Mouse (Mus musculus) forebrain, embryonic 13.5 days (tissue): ENCODE data around the gene Snorc. TPM values are rescaled to one million over a fixed set of nuclear protein-coding genes. Genes with fewer than 3 reads are reported as not detected.

Experiments
- ATAC-seq: fragments of 200-750 bp; cut with Nextera tagmentation; 2 replicates; pipeline ENCODE4 v1.8.0; 2017
- H3K27ac ChIP-seq: fragments of 300-500 bp; sonication (generic); 2 replicates; pipeline ENCODE4 v1.5.1; 2015; ENCODE audit warnings: inconsistent platforms, mild to moderate bottlenecking, moderate library complexity
- H3K27me3 ChIP-seq: fragments of 300-500 bp; sonication (generic); 2 replicates; pipeline ENCODE4 v1.6.1; 2015; ENCODE audit warnings: mild to moderate bottlenecking, inconsistent platforms
- H3K36me3 ChIP-seq: fragments of 300-500 bp; sonication (generic); 2 replicates; pipeline ENCODE4 v1.6.1; 2015; ENCODE audit warnings: mild to moderate bottlenecking, inconsistent platforms; ENCODE audit not compliant: poor library complexity, severe bottlenecking
- H3K4me1 ChIP-seq: fragments of 300-500 bp; sonication (generic); 2 replicates; pipeline ENCODE4 v1.6.1; 2015; ENCODE audit warnings: inconsistent platforms
- H3K4me2 ChIP-seq: fragments of 300-500 bp; sonication (generic); 2 replicates; pipeline ENCODE4 v1.6.1; 2015; ENCODE audit warnings: inconsistent platforms, mild to moderate bottlenecking, moderate library complexity
- H3K4me3 ChIP-seq: fragments of 300-500 bp; sonication (generic); 2 replicates; pipeline ENCODE4 v1.5.1; 2015; ENCODE audit warnings: mild to moderate bottlenecking, inconsistent platforms
- H3K9ac ChIP-seq: fragments of 300-500 bp; sonication (generic); 2 replicates; pipeline ENCODE4 v1.6.1; 2015; ENCODE audit warnings: mild to moderate bottlenecking, inconsistent platforms
- H3K9me3 ChIP-seq: fragments of 300-500 bp; sonication (generic); replicated peaks from 2 replicates; pipeline ENCODE4 v1.6.1; 2016; ENCODE audit warnings: inconsistent platforms
- WGBS: fragments of 180-500 bp; shearing (Covaris S2); methylation state at CpG from one replicate; pipeline ENCODE4 v1.1.7; 2015; 5-methylcytosine and 5-hydroxymethylcytosine counted together
- polyA plus RNA-seq: library from polyadenylated mRNA; unstranded; fragments of >200 nt; fragmentation: Nextera tagmentation; extraction: Ambion mirVana; gene quantifications from 2 replicates; pipeline ENCODE4 v1.2.1, GENCODE M21; 2015

Gene Snorc
- polyA plus RNA-seq, 1 experiment from 2014 or later, result not detected

DNA sequence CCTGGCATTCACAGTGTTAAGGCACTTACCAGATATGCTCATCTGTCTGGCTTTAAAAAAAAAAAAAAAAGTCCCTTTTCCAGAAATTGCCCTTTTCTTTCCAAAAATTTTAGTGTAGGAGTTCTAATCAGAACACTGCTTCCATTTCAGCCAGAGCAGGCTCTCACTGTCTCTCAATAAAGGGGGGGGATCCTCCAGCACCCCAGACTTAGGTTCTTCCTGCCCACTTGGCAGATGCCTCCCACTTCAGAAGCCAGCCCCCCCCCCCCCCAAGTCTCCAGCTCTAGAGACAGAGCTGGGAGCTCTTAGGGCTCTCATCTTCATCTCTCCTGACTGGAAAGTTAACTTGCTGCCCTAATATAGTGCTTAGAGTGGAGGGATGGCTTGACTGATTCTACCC lies 50.4 kb downstream of the Snorc start:
- H3K4me2 ChIP-seq, result peak overlapping the region; percentile 2; the same call in 1 of the 2 replicates

DNA sequence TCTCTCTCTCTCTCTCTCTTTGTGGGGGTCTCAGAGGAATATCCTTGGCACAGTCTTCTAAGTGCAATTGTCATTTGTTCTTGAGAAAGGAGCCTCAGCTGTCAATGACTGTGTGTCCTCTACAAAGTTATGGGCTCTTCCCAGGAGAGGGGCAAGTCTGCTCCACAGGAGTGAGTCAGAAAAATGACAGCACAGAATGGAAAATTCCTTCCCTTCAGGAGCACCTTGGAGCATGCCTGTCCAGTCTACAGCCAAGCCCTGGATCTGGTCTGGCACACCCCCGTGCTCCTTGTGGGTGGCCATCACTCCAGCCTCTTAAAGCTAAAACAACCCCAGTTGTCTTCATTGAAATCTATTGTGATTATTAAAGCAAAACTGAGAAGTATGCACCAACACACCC lies 51.5 kb downstream of the Snorc start:
- Histone ChIP-seq H3K4me2 (no peak overlapping the region), H3K36me3 (no peaks in the 10 kb centered on the region), H3K9me3 (no peaks in the 10 kb centered on the region), H3K4me1 (no peaks in the 10 kb centered on the region), H3K27ac (no peak overlapping the region), H3K27me3 (no peaks in the 10 kb centered on the region), H3K4me3 (no peak overlapping the region), H3K9ac (no peak overlapping the region)
- 56% methylated on average over 1 of the region's 1 CpGs for WGBS
- ATAC-seq, result no peak

More for the DNA sequence above, 50.4 kb downstream of the Snorc start:
- H3K36me3 ChIP-seq, result no peaks in the 10 kb centered on the region
- no peak overlapping the region for H3K4me3 ChIP-seq
- H3K4me1 ChIP-seq, result no peaks in the 10 kb centered on the region
- no peaks in the 10 kb centered on the region for H3K9me3 ChIP-seq
- H3K9ac ChIP-seq, result no peak overlapping the region
- H3K27ac ChIP-seq, result no peak overlapping the region
- no peak for ATAC-seq
- no peaks in the 10 kb centered on the region for H3K27me3 ChIP-seq

DNA sequence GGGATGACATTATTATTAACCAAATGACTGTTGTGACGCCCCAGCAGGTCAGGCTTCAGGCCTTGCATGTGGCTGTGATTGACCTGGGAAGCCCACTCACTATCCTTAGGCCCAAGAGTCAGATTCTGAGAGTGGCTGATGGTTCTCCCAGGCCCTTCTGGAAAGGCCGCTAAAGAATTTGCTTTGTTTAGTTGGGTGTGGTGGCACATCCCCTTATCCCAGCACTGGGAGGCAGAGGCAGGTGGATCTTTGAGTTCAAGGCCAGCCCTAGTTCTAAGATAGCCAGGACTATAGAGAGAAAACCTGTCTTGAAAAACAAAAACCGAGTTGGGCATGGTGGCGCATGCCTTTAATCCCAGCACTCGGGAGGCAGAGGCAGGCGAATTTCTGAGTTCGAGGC lies 55.0 kb downstream of the Snorc start:
- H3K9me3 ChIP-seq, result no peaks in the 10 kb centered on the region
- no peak overlapping the region for H3K9ac ChIP-seq
- no peak overlapping the region for H3K27ac ChIP-seq
- no peak overlapping the region for H3K4me3 ChIP-seq
- no peak for ATAC-seq
- H3K4me2 ChIP-seq, result no peak overlapping the region
- H3K27me3 ChIP-seq, result no peaks in the 10 kb centered on the region
- WGBS, result 90% methylated on average over 7 of the region's 7 CpGs
- H3K4me1 ChIP-seq, result no peaks in the 10 kb centered on the region
- H3K36me3 ChIP-seq, result no peaks in the 10 kb centered on the region

Other genes with a start within 250 kb of the Snorc start
- gene Efhd1, start 205.9 kb upstream of the Snorc start, polyA plus RNA-seq, result 1.1 TPM in 2 replicates
- 65.4 and 67.4 TPM in 2 replicates for gene Gigyf2, start 143.3 kb upstream of the Snorc start, polyA plus RNA-seq
- 6.4 and 10.4 TPM in 2 replicates for gene Kcnj13, start 75.5 kb upstream of the Snorc start, polyA plus RNA-seq
- gene Neu2, start 39.6 kb downstream of the Snorc start, polyA plus RNA-seq, result 0.16 TPM in 1 of 2 replicates, not detected in the other
- 3.1 and 5.4 TPM in 2 replicates for gene Ngef, start 103.6 kb downstream of the Snorc start, polyA plus RNA-seq
- 3.2 and 3.5 TPM in 2 replicates for gene Inpp5d, start 150.0 kb downstream of the Snorc start, polyA plus RNA-seq